Mouse (Mus musculus) retina, adult 2 months (tissue): ENCODE measurements around the gene Mllt3.

Source experiments
- DNase-seq: peaks from one replicate; pipeline ENCODE4 v3.0.0-alpha.2; 2012; ENCODE audit warnings: low read depth, low spot score

Gene Mllt3

GRCm38 (mm10) chr4:87781971-87782370 is 251.2 kb downstream of the Mllt3 start:
- no peak for DNase-seq

GRCm38 (mm10) chr4:87775721-87776120 is 257.4 kb downstream of the Mllt3 start:
- no peak for DNase-seq

GRCm38 (mm10) chr4:87774515-87774914 is 258.6 kb downstream of the Mllt3 start:
- no peak for DNase-seq

GRCm38 (mm10) chr4:87767711-87768561 is 265.2 kb downstream of the Mllt3 start:
- no peak for DNase-seq

- no peak for DNase-seq
Measured at GRCm38 (mm10) chr4:87765729-87766128, 267.4 kb downstream of the Mllt3 start.

GRCm38 (mm10) chr4:87761075-87761474 is 272.1 kb downstream of the Mllt3 start:
- DNase-seq = no peak

- DNase-seq = no peak
Measured at GRCm38 (mm10) chr4:87760297-87760696, 272.9 kb downstream of the Mllt3 start.

- no peak for DNase-seq
Measured at GRCm38 (mm10) chr4:87759625-87760024, 273.5 kb downstream of the Mllt3 start.

GRCm38 (mm10) chr4:87759110-87759509 is 274.1 kb downstream of the Mllt3 start:
- DNase-seq = no peak

GRCm38 (mm10) chr4:87751515-87751864 is 281.7 kb downstream of the Mllt3 start:
- DNase-seq = no peak

- no peak for DNase-seq
Measured at GRCm38 (mm10) chr4:87750856-87751514, 282.2 kb downstream of the Mllt3 start.

GRCm38 (mm10) chr4:87749532-87750234 is 283.5 kb downstream of the Mllt3 start:
- no peak for DNase-seq

- DNase-seq = no peak
Measured at GRCm38 (mm10) chr4:87745016-87745645, 288.0 kb downstream of the Mllt3 start.

GRCm38 (mm10) chr4:87739524-87740128 is 293.5 kb downstream of the Mllt3 start:
- no peak for DNase-seq

GRCm38 (mm10) chr4:87739104-87739503 is 294.1 kb downstream of the Mllt3 start:
- DNase-seq = no peak

- DNase-seq = no peak
Measured at GRCm38 (mm10) chr4:87737201-87737806, 295.9 kb downstream of the Mllt3 start.

- no peak for DNase-seq
Measured at GRCm38 (mm10) chr4:87736779-87737178, 296.4 kb downstream of the Mllt3 start.

- DNase-seq = no peak
Measured at GRCm38 (mm10) chr4:87731118-87731672, 302.0 kb downstream of the Mllt3 start.

GRCm38 (mm10) chr4:87728581-87728980 is 304.6 kb downstream of the Mllt3 start:
- no peak for DNase-seq

- DNase-seq = no peak
Measured at GRCm38 (mm10) chr4:87723448-87723847, 309.7 kb downstream of the Mllt3 start.
